Mouse (Mus musculus) granulocyte monocyte progenitor cell, adult 5-6 weeks (primary cell): Measurements from ENCODE around the gene Fchsd2. TPM values are rescaled to one million over a fixed set of nuclear protein-coding genes. Genes with fewer than 3 reads are reported as not detected.
A peak's percentile ranks its signal among the peaks of the same experiment; 100 is the strongest.

Experiments used
- ATAC-seq: replicated peaks from 2 replicates; pipeline ENCODE4 v1.8.0; 2016; ENCODE audit warnings: mild to moderate bottlenecking, moderate TSS enrichment, inconsistent platforms; ENCODE audit not compliant: poor library complexity, severe bottlenecking
- total RNA-seq, 2 experiments: library from RNA; stranded (forward) in 1 of 2; stranded (reverse) in 1 of 2; fragments of 200-712, 200-1000 nt in 1 of 2; fragments of >200 nt in 1 of 2; fragmentation: Nextera tagmentation in 1 of 2; gene quantifications; 2 replicates each; pipeline ENCODE4 v1.2.3; 2014 to 2017

The Fchsd2 gene
- total RNA-seq (2014; fragmentation: Nextera tagmentation) = 43.5 and 60.4 TPM in 2 replicates
- 33.8 and 45.6 TPM in 2 replicates for total RNA-seq (2017)

- ATAC-seq = peak; percentile 80
These were observed at the start of gene Fchsd2 for GRCm38 (mm10) chr7:101092618-101093017. Gene Fchsd2 (plus strand): TSS chr7:101092863.

- ATAC-seq = no peak
These were observed 48.7 kb upstream of the Fchsd2 start for GRCm38 (mm10) chr7:101043846-101044541.

- no peak for ATAC-seq
These were observed 44.4 kb upstream of the Fchsd2 start for GRCm38 (mm10) chr7:101048247-101048646.

- ATAC-seq = no peak
These were observed 43.2 kb upstream of the Fchsd2 start for GRCm38 (mm10) chr7:101049326-101050087.

GRCm38 (mm10) chr7:101050724-101051550 lies 41.7 kb upstream of the Fchsd2 start:
- ATAC-seq = peak; percentile 77

GRCm38 (mm10) chr7:101051551-101052221 lies 41.0 kb upstream of the Fchsd2 start:
- ATAC-seq = peak; percentile 60

GRCm38 (mm10) chr7:101053136-101053535 lies 39.5 kb upstream of the Fchsd2 start:
- no peak for ATAC-seq

- ATAC-seq = no peak
These were observed 35.4 kb upstream of the Fchsd2 start for GRCm38 (mm10) chr7:101057309-101057708.

- peak; percentile 23; the same call in 1 of the 2 replicates for ATAC-seq
These were observed 33.5 kb upstream of the Fchsd2 start for GRCm38 (mm10) chr7:101059188-101059587.

- ATAC-seq = peak; percentile 82
These were observed 32.2 kb upstream of the Fchsd2 start for GRCm38 (mm10) chr7:101060476-101060875.

GRCm38 (mm10) chr7:101061381-101061780 lies 31.3 kb upstream of the Fchsd2 start:
- ATAC-seq = peak; percentile 25

GRCm38 (mm10) chr7:101062246-101062645 lies 30.4 kb upstream of the Fchsd2 start:
- no peak for ATAC-seq

- no peak for ATAC-seq
These were observed 29.1 kb upstream of the Fchsd2 start for GRCm38 (mm10) chr7:101063523-101063922.

- ATAC-seq = no peak
These were observed 27.7 kb upstream of the Fchsd2 start for GRCm38 (mm10) chr7:101064697-101065688.

GRCm38 (mm10) chr7:101066009-101066408 lies 26.7 kb upstream of the Fchsd2 start:
- ATAC-seq = no peak

- ATAC-seq = peak; percentile 88
These were observed 25.9 kb upstream of the Fchsd2 start for GRCm38 (mm10) chr7:101066650-101067346.

GRCm38 (mm10) chr7:101067521-101067920 lies 25.1 kb upstream of the Fchsd2 start:
- no peak for ATAC-seq

GRCm38 (mm10) chr7:101069271-101069670 lies 23.4 kb upstream of the Fchsd2 start:
- no peak for ATAC-seq
